ENCODE assay signal across 9 mouse cellular contexts in genomic region chr15:103013238-103013984, GRCm38 (mm10). TPM values are rescaled to one million over a fixed set of nuclear protein-coding genes. Genes with fewer than 3 reads are reported as not detected.
DNase-seq lines count a peak whose midpoint lies in the region; ATAC-seq lines count a peak whose summit lies in the region.
"Had no signal": no experiment of that assay in that cellular context is flagged by ENCODE, and none has a peak within 500 bp of the region (broad histone marks: within the 10 kb centered on the region; RNA-seq: fewer than 3 reads in every experiment).

No protein-coding gene starts in this region.

- peak overlapping the region; percentile 58; the same call in 1 of the 2 replicates for H3K9ac ChIP-seq in kidney, embryonic 14.5 days (ENCODE audit: low read depth, low read length)

- no peaks in the 10 kb centered on the region; the same call in none of the 2 replicates for H3K36me3 ChIP-seq in kidney, embryonic 14.5 days (ENCODE audit: control insufficient read depth, insufficient read depth, low read length)
- no peaks in the 10 kb centered on the region for H3K36me3 ChIP-seq in splenic B cell, adult 2 months (ENCODE audit: control insufficient read depth, insufficient read depth, low read length, poor library complexity, severe bottlenecking)

- peak overlapping the region; percentile 40; the same call in 1 of the 2 replicates for H3K4me3 ChIP-seq in kidney, embryonic 14.5 days (ENCODE audit: low read length)

- H3K4me2 ChIP-seq in kidney, embryonic 14.5 days (replicated peaks; ENCODE audit: low read depth, low read length) = peak overlapping the region; percentile 61

- H3K4me1 ChIP-seq in kidney, embryonic 14.5 days (ENCODE audit: control insufficient read depth, insufficient read depth, low read length) = peaks cover 72% of the 10 kb centered on the region

- ATAC-seq in kidney, embryonic 14.5 days (ENCODE audit: low FRiP score, low TSS enrichment) = no peak

- 5% methylated on average over 17 of the region's 17 CpGs for whole genome bisulfite sequencing in kidney, embryonic 14.5 days

- DNase-seq in ovary, postnatal 36 days (ENCODE audit: low spot score) = peak; percentile 67
- no peak for DNase-seq in ovary, adult 18-20 months (ENCODE audit: low spot score)
- peak; percentile 67 for DNase-seq in adrenal gland, postnatal 25 days
- DNase-seq in forelimb bud, embryonic 11.5 days (ENCODE audit: low read depth, low spot score) = peak; percentile 80
- peak; percentile 28 for DNase-seq in lung, postnatal 10 days
- DNase-seq in splenic B cell, adult 2 months (ENCODE audit: low read depth, low spot score) = peak; percentile 61
- no peak for DNase-seq in frontal cortex, postnatal 14 days (ENCODE audit: low spot score in 2 of 2)

- H3K27ac ChIP-seq in kidney, embryonic 14.5 days (ENCODE audit: low read depth, low read length) = peak overlapping the region; percentile 97

- peaks cover 18% of the 10 kb centered on the region for H3K27me3 ChIP-seq in kidney, embryonic 14.5 days (ENCODE audit: control insufficient read depth, insufficient read depth, low read length)
- H3K27me3 ChIP-seq in splenic B cell, adult 2 months (ENCODE audit: control insufficient read depth, insufficient read depth, low read length, poor library complexity, severe bottlenecking) = no peaks in the 10 kb centered on the region; the same call in 1 of the 2 replicates

- H3K9me3 ChIP-seq in kidney, embryonic 14.5 days (ENCODE audit: control insufficient read depth, low read length) = no peaks in the 10 kb centered on the region

RNA-seq across cellular contexts. Expression of gene Hoxc4, which starts 5.3 kb away (rescaled TPM):
- 7.3 and 8.4 TPM in 2 replicates for total RNA-seq in adrenal gland, postnatal 25 days (2021)
- polyA plus RNA-seq in kidney, embryonic 14.5 days (2014; fragmentation: Nextera tagmentation; extraction: Ambion mirVana) = 7.4 and 8.6 TPM in 2 replicates
- total RNA-seq: layer of hippocampus, adult 18-20 months had no signal

RNA-seq across cellular contexts. Expression of gene Hoxc6, which starts 15.4 kb away (rescaled TPM):
- 59.4 and 68.1 TPM in 2 replicates for total RNA-seq in adrenal gland, postnatal 25 days (2021)
- 12.3 and 16.1 TPM in 2 replicates for polyA plus RNA-seq in kidney, embryonic 14.5 days (2014; fragmentation: Nextera tagmentation; extraction: Ambion mirVana)
- total RNA-seq: layer of hippocampus, adult 18-20 months had no signal

RNA-seq across cellular contexts. Expression of gene Hoxc8, which starts 23.0 kb away (rescaled TPM):
- 21.5 and 26.7 TPM in 2 replicates for total RNA-seq in adrenal gland, postnatal 25 days (2021)
- 12.6 and 13.8 TPM in 2 replicates for polyA plus RNA-seq in kidney, embryonic 14.5 days (2014; fragmentation: Nextera tagmentation; extraction: Ambion mirVana)
- total RNA-seq: layer of hippocampus, adult 18-20 months had no signal

RNA-seq across cellular contexts. Expression of gene Hoxc9, which starts 37.2 kb away (rescaled TPM):
- total RNA-seq in adrenal gland, postnatal 25 days (2021) = 0.85 and 1.5 TPM in 2 replicates
- polyA plus RNA-seq in kidney, embryonic 14.5 days (2014; fragmentation: Nextera tagmentation; extraction: Ambion mirVana) = 10.3 and 10.7 TPM in 2 replicates
- total RNA-seq: layer of hippocampus, adult 18-20 months had no signal

RNA-seq across cellular contexts. Expression of gene Hoxc5, which starts 46.2 kb away (rescaled TPM):
- total RNA-seq in adrenal gland, postnatal 25 days (2021) = 7.6 and 9.0 TPM in 2 replicates
- 5.1 and 5.8 TPM in 2 replicates for polyA plus RNA-seq in kidney, embryonic 14.5 days (2014; fragmentation: Nextera tagmentation; extraction: Ambion mirVana)
- total RNA-seq: layer of hippocampus, adult 18-20 months had no signal

Comparison
In these comparisons a context has a peak if more than half of its experiments do, and no peak if none do; other contexts are left out.
1. DNase-seq: peak in ovary, postnatal 36 days (single experiment), adrenal gland, postnatal 25 days (single experiment), forelimb bud, embryonic 11.5 days (single experiment), lung, postnatal 10 days (single experiment) and splenic B cell, adult 2 months (single experiment); none in ovary, adult 18-20 months (single experiment) and frontal cortex, postnatal 14 days (0 of 2).